Mouse (Mus musculus): ENCODE measurements at regions not wholly inside any gene's neighbourhood (a gene's known extent, or its start where the extent isn't known, plus 50 kb on each side); places are given as distances from the start of the nearest gene placed in this dataset.

- H3K27ac ChIP-seq (ENCODE audit: insufficient read depth, low read length): no peak overlapping the region
- no peaks in the 10 kb centered on the region for H3K9me3 ChIP-seq (replicated peaks; ENCODE audit: control insufficient read depth, insufficient read depth, low read length, poor library complexity, severe bottlenecking)
- TF ChIP-seq POLR2A (IDR thresholded peaks at IDR 0.05; ENCODE audit: insufficient read depth, low read length) (no peak), CTCF (IDR thresholded peaks at IDR 0.05; ENCODE audit: low read depth, low read length) (no peak)
- no peaks in the 10 kb centered on the region for H3K27me3 ChIP-seq (ENCODE audit: control insufficient read depth, insufficient read depth, low read length, poor library complexity, severe bottlenecking)
- H3K4me3 ChIP-seq (ENCODE audit: low read depth, low read length): no peak overlapping the region
- H3K4me1 ChIP-seq (ENCODE audit: control insufficient read depth, insufficient read depth, low read length): no peaks in the 10 kb centered on the region
- no peaks in the 10 kb centered on the region for H3K36me3 ChIP-seq (ENCODE audit: control insufficient read depth, insufficient read depth, low read length, poor library complexity, severe bottlenecking)
- no peak overlapping the region for H3K9ac ChIP-seq (ENCODE audit: low read depth, poor library complexity, severe bottlenecking)
Observed at GRCm38 (mm10) chr12:77594657-77595056, 356.7 kb downstream of the Fut8 start.

- H3K4me3 ChIP-seq (ENCODE audit: low read depth, low read length): no peak overlapping the region
- no peaks in the 10 kb centered on the region for H3K4me1 ChIP-seq (ENCODE audit: control insufficient read depth, insufficient read depth, low read length)
- no peak overlapping the region for H3K9ac ChIP-seq (ENCODE audit: low read depth, poor library complexity, severe bottlenecking)
- no peak overlapping the region for H3K27ac ChIP-seq (ENCODE audit: insufficient read depth, low read length)
- TF ChIP-seq EP300 (IDR thresholded peaks at IDR 0.05; ENCODE audit: insufficient read depth, low read depth, low read length): no peak
- no peak for TF ChIP-seq CTCF (IDR thresholded peaks at IDR 0.05; ENCODE audit: low read depth, low read length)
- no peak for TF ChIP-seq POLR2A (IDR thresholded peaks at IDR 0.05; ENCODE audit: insufficient read depth, low read length)
- no peaks in the 10 kb centered on the region for H3K27me3 ChIP-seq (ENCODE audit: control insufficient read depth, insufficient read depth, low read length, poor library complexity, severe bottlenecking)
- H3K36me3 ChIP-seq (ENCODE audit: control insufficient read depth, insufficient read depth, low read length, poor library complexity, severe bottlenecking): no peaks in the 10 kb centered on the region
- no peaks in the 10 kb centered on the region for H3K9me3 ChIP-seq (replicated peaks; ENCODE audit: control insufficient read depth, insufficient read depth, low read length, poor library complexity, severe bottlenecking)
Observed at GRCm38 (mm10) chr12:77595821-77596220, 357.9 kb downstream of the Fut8 start.

GRCm38 (mm10) chr12:77596676-77597075, 358.8 kb downstream of the Fut8 start:
- TF ChIP-seq EP300 (IDR thresholded peaks at IDR 0.05; ENCODE audit: insufficient read depth, low read depth, low read length) (no peak), POLR2A (IDR thresholded peaks at IDR 0.05; ENCODE audit: insufficient read depth, low read length) (no peak), CTCF (IDR thresholded peaks at IDR 0.05; ENCODE audit: low read depth, low read length) (no peak)
- H3K27me3 ChIP-seq (ENCODE audit: control insufficient read depth, insufficient read depth, low read length, poor library complexity, severe bottlenecking): no peaks in the 10 kb centered on the region
- no peak overlapping the region for H3K27ac ChIP-seq (ENCODE audit: insufficient read depth, low read length)
- no peaks in the 10 kb centered on the region for H3K36me3 ChIP-seq (ENCODE audit: control insufficient read depth, insufficient read depth, low read length, poor library complexity, severe bottlenecking)
- no peak overlapping the region for H3K4me3 ChIP-seq (ENCODE audit: low read depth, low read length)
- no peaks in the 10 kb centered on the region for H3K4me1 ChIP-seq (ENCODE audit: control insufficient read depth, insufficient read depth, low read length)
- H3K9me3 ChIP-seq (replicated peaks; ENCODE audit: control insufficient read depth, insufficient read depth, low read length, poor library complexity, severe bottlenecking): no peaks in the 10 kb centered on the region
- H3K9ac ChIP-seq (ENCODE audit: low read depth, poor library complexity, severe bottlenecking): no peak overlapping the region

- Histone ChIP-seq H3K4me3 (ENCODE audit: low read depth, low read length) (no peak overlapping the region), H3K9me3 (replicated peaks; ENCODE audit: control insufficient read depth, insufficient read depth, low read length, poor library complexity, severe bottlenecking) (no peaks in the 10 kb centered on the region), H3K27ac (ENCODE audit: insufficient read depth, low read length) (no peak overlapping the region), H3K27me3 (ENCODE audit: control insufficient read depth, insufficient read depth, low read length, poor library complexity, severe bottlenecking) (no peaks in the 10 kb centered on the region), H3K4me1 (ENCODE audit: control insufficient read depth, insufficient read depth, low read length) (no peaks in the 10 kb centered on the region), H3K36me3 (ENCODE audit: control insufficient read depth, insufficient read depth, low read length, poor library complexity, severe bottlenecking) (no peaks in the 10 kb centered on the region), H3K9ac (ENCODE audit: low read depth, poor library complexity, severe bottlenecking) (no peak overlapping the region)
- no peak for TF ChIP-seq POLR2A (IDR thresholded peaks at IDR 0.05; ENCODE audit: insufficient read depth, low read length)
- no peak for TF ChIP-seq CTCF (IDR thresholded peaks at IDR 0.05; ENCODE audit: low read depth, low read length)
- no peak for TF ChIP-seq EP300 (IDR thresholded peaks at IDR 0.05; ENCODE audit: insufficient read depth, low read depth, low read length)
Observed at GRCm38 (mm10) chr12:77597627-77598333, 359.9 kb downstream of the Fut8 start.

GRCm38 (mm10) chr12:77598334-77598715, 360.4 kb downstream of the Fut8 start:
- Histone ChIP-seq H3K36me3 (ENCODE audit: control insufficient read depth, insufficient read depth, low read length, poor library complexity, severe bottlenecking) (no peaks in the 10 kb centered on the region), H3K4me3 (ENCODE audit: low read depth, low read length) (no peak overlapping the region), H3K9ac (ENCODE audit: low read depth, poor library complexity, severe bottlenecking) (no peak overlapping the region), H3K27me3 (ENCODE audit: control insufficient read depth, insufficient read depth, low read length, poor library complexity, severe bottlenecking) (no peaks in the 10 kb centered on the region), H3K27ac (ENCODE audit: insufficient read depth, low read length) (no peak overlapping the region), H3K4me1 (ENCODE audit: control insufficient read depth, insufficient read depth, low read length) (no peaks in the 10 kb centered on the region), H3K9me3 (replicated peaks; ENCODE audit: control insufficient read depth, insufficient read depth, low read length, poor library complexity, severe bottlenecking) (no peaks in the 10 kb centered on the region)
- no peak for TF ChIP-seq CTCF (IDR thresholded peaks at IDR 0.05; ENCODE audit: low read depth, low read length)
- TF ChIP-seq EP300 (IDR thresholded peaks at IDR 0.05; ENCODE audit: insufficient read depth, low read depth, low read length): no peak
- TF ChIP-seq POLR2A (IDR thresholded peaks at IDR 0.05; ENCODE audit: insufficient read depth, low read length): no peak

GRCm38 (mm10) chr12:77599391-77599790, 361.5 kb downstream of the Fut8 start:
- Histone ChIP-seq H3K27ac (ENCODE audit: insufficient read depth, low read length) (no peak overlapping the region), H3K4me3 (ENCODE audit: low read depth, low read length) (no peak overlapping the region), H3K4me1 (ENCODE audit: control insufficient read depth, insufficient read depth, low read length) (no peaks in the 10 kb centered on the region), H3K9me3 (replicated peaks; ENCODE audit: control insufficient read depth, insufficient read depth, low read length, poor library complexity, severe bottlenecking) (no peaks in the 10 kb centered on the region), H3K9ac (ENCODE audit: low read depth, poor library complexity, severe bottlenecking) (no peak overlapping the region), H3K27me3 (ENCODE audit: control insufficient read depth, insufficient read depth, low read length, poor library complexity, severe bottlenecking) (no peaks in the 10 kb centered on the region), H3K36me3 (ENCODE audit: control insufficient read depth, insufficient read depth, low read length, poor library complexity, severe bottlenecking) (no peaks in the 10 kb centered on the region)
- TF ChIP-seq EP300 (IDR thresholded peaks at IDR 0.05; ENCODE audit: insufficient read depth, low read depth, low read length): no peak
- no peak for TF ChIP-seq CTCF (IDR thresholded peaks at IDR 0.05; ENCODE audit: low read depth, low read length)
- TF ChIP-seq POLR2A (IDR thresholded peaks at IDR 0.05; ENCODE audit: insufficient read depth, low read length): no peak
